Mouse (Mus musculus): ENCODE measurements around the gene Frem2. TPM values are rescaled to one million over a fixed set of nuclear protein-coding genes. Genes with fewer than 3 reads are reported as not detected.

The Frem2 gene
- total RNA-seq, 2 experiments from 2014 or later, result 1.5 to 1.6 TPM

- no peak for DNase-seq
Observed at GRCm38 (mm10) chr3:53620355-53620754, 36.8 kb downstream of the Frem2 start.

- DNase-seq, result no peak
Observed at GRCm38 (mm10) chr3:53611106-53611505, 46.0 kb downstream of the Frem2 start.

- no peak for DNase-seq
Observed at GRCm38 (mm10) chr3:53609851-53610250, 47.3 kb downstream of the Frem2 start.

GRCm38 (mm10) chr3:53600140-53600539 is 57.0 kb downstream of the Frem2 start:
- no peak for DNase-seq

GRCm38 (mm10) chr3:53599315-53599714 is 57.8 kb downstream of the Frem2 start:
- DNase-seq, result no peak

GRCm38 (mm10) chr3:53598153-53598800 is 58.9 kb downstream of the Frem2 start:
- DNase-seq, result no peak

- no peak for DNase-seq
Observed at GRCm38 (mm10) chr3:53594471-53594870, 62.7 kb downstream of the Frem2 start.

- DNase-seq, result no peak
Observed at GRCm38 (mm10) chr3:53593718-53594117, 63.4 kb downstream of the Frem2 start.

- DNase-seq, result no peak
Observed at GRCm38 (mm10) chr3:53592036-53592435, 65.1 kb downstream of the Frem2 start.

GRCm38 (mm10) chr3:53590139-53590621 is 67.0 kb downstream of the Frem2 start:
- DNase-seq, result peak; percentile 8 to 77

GRCm38 (mm10) chr3:53583248-53583647 is 73.9 kb downstream of the Frem2 start:
- no peak for DNase-seq

GRCm38 (mm10) chr3:53580596-53581254 is 76.4 kb downstream of the Frem2 start:
- no peak for DNase-seq

GRCm38 (mm10) chr3:53579121-53579704 is 77.9 kb downstream of the Frem2 start:
- DNase-seq, result no peak

- no peak for DNase-seq
Observed at GRCm38 (mm10) chr3:53576320-53577116, 80.6 kb downstream of the Frem2 start.

- no peak for DNase-seq
Observed at GRCm38 (mm10) chr3:53574123-53574522, 83.0 kb downstream of the Frem2 start.

GRCm38 (mm10) chr3:53571663-53572062 is 85.5 kb downstream of the Frem2 start:
- no peak for DNase-seq

- DNase-seq, result no peak
Observed at GRCm38 (mm10) chr3:53564521-53564920, 92.6 kb downstream of the Frem2 start.

- no peak for DNase-seq
Observed at GRCm38 (mm10) chr3:53563746-53564145, 93.4 kb downstream of the Frem2 start.

- no peak for DNase-seq
Observed at GRCm38 (mm10) chr3:53561813-53562212, 95.3 kb downstream of the Frem2 start.

GRCm38 (mm10) chr3:53559056-53559455 is 98.1 kb downstream of the Frem2 start:
- no peak for DNase-seq

- no peak for DNase-seq
Observed at GRCm38 (mm10) chr3:53558230-53558629, 98.9 kb downstream of the Frem2 start.

GRCm38 (mm10) chr3:53557388-53558214 is 99.6 kb downstream of the Frem2 start:
- no peak for DNase-seq

Measured in heart, adult 18-20 months (tissue).